Mouse (Mus musculus) CH12.LX (cell line): ENCODE results near the gene Cebpe. TPM values are rescaled to one million over a fixed set of nuclear protein-coding genes. Genes with fewer than 3 reads are reported as not detected.

Experiments used
- DNase-seq: peaks from one replicate; pipeline ENCODE4 v3.0.0-alpha.2; 2013; ENCODE audit errors: extremely low read depth
- H3K27ac ChIP-seq: 2 replicates; pipeline ENCODE4 v1.5.1; 2012; ENCODE audit warnings: low read depth, mild to moderate bottlenecking, control low read depth, moderate library complexity; ENCODE audit not compliant: insufficient read depth
- H3K27me3 ChIP-seq: replicated peaks from 2 replicates; pipeline ENCODE3; 2012; ENCODE audit warnings: inconsistent platforms
- H3K36me3 ChIP-seq, 2 experiments: replicated peaks in 1 of 2; 2 replicates each; pipeline versions ENCODE3 to v1.6.1; 2012; ENCODE audit warnings: inconsistent platforms in 1 of 2, low read length in 1 of 2, mild to moderate bottlenecking in 1 of 2, mixed read lengths in 1 of 2, moderate library complexity in 1 of 2; ENCODE audit not compliant: control insufficient read depth in 1 of 2, insufficient read depth in 1 of 2
- H3K4me1 ChIP-seq, 2 experiments: 2 replicates each; pipeline ENCODE4 v1.6.1; 2012; ENCODE audit warnings: inconsistent platforms in 1 of 2, moderate library complexity in 1 of 2; ENCODE audit not compliant: insufficient read depth in 2 of 2, control insufficient read depth in 1 of 2
- H3K4me2 ChIP-seq: 2 replicates; pipeline ENCODE4 v1.6.1; 2012; ENCODE audit warnings: low read depth, mild to moderate bottlenecking, control low read depth; ENCODE audit not compliant: poor library complexity, insufficient read depth, severe bottlenecking
- H3K4me3 ChIP-seq, 3 experiments: fragments of 150-350 bp in 1 of 3; sonication (generic) in 1 of 3; replicated peaks in 1 of 3; 2 replicates each; pipeline versions ENCODE3 to v1.5.1; 2011 to 2012; ENCODE audit warnings: low read depth in 2 of 3, low read length in 2 of 3, mild to moderate bottlenecking in 2 of 3, moderate library complexity in 2 of 3, control low read depth in 1 of 3, improper control_type of control experiment in 1 of 3, inconsistent platforms in 1 of 3, mixed read lengths in 1 of 3; ENCODE audit not compliant: poor library complexity in 1 of 3
- H3K79me2 ChIP-seq: replicated peaks from 2 replicates; pipeline ENCODE4 v1.6.1; 2012; ENCODE audit warnings: mild to moderate bottlenecking, moderate library complexity; ENCODE audit not compliant: control insufficient read depth, poor library complexity, insufficient read depth, severe bottlenecking; ENCODE audit errors: extremely low read depth
- H3K9ac ChIP-seq: 2 replicates; pipeline ENCODE4 v1.6.1; 2012; ENCODE audit warnings: low read depth, mild to moderate bottlenecking, control low read depth, moderate library complexity; ENCODE audit not compliant: insufficient read depth
- H3K9me3 ChIP-seq: replicated peaks from 2 replicates; pipeline ENCODE3; 2012; ENCODE audit warnings: low read length, inconsistent platforms, mixed read lengths
- BHLHE40 ChIP-seq: IDR thresholded peaks from 2 replicates; pipeline ENCODE4 v1.6.1; 2011; ENCODE audit warnings: mild to moderate bottlenecking, low read depth, low read length, improper control_type of control experiment
- CHD1 ChIP-seq: IDR thresholded peaks from 2 replicates; pipeline ENCODE4 v1.6.1; 2012; ENCODE audit warnings: low read depth, low read length, improper control_type of control experiment, inconsistent platforms
- CTCF ChIP-seq, 2 experiments: IDR thresholded peaks in 1 of 2; conservative IDR thresholded peaks in 1 of 2; 2 replicates each; pipeline ENCODE4 v1.5.1; 2011 to 2012; ENCODE audit warnings: low read depth in 2 of 2, low read length in 2 of 2, improper control_type of control experiment in 1 of 2, inconsistent platforms in 1 of 2, mild to moderate bottlenecking in 1 of 2, moderate library complexity in 1 of 2
- ELF1 ChIP-seq: IDR thresholded peaks from 2 replicates; pipeline ENCODE4 v1.6.1; 2014; ENCODE audit warnings: low read depth, mild to moderate bottlenecking, inconsistent platforms, low read length, improper control_type of control experiment
- EP300 ChIP-seq: IDR thresholded peaks from 2 replicates; pipeline ENCODE4 v1.6.1; 2011; ENCODE audit warnings: low read length, improper control_type of control experiment
- GABPA ChIP-seq: IDR thresholded peaks from 2 replicates; pipeline ENCODE4 v1.6.1; 2012; ENCODE audit warnings: low read depth, low read length, improper control_type of control experiment, inconsistent platforms; ENCODE audit not compliant: insufficient replicate concordance
- HCFC1 ChIP-seq: IDR thresholded peaks from 2 replicates; pipeline ENCODE4 v1.6.1; 2012; ENCODE audit warnings: low read depth, mild to moderate bottlenecking, inconsistent platforms, low read length, improper control_type of control experiment
- IRF4 ChIP-seq: IDR thresholded peaks from 2 replicates; pipeline ENCODE4 v1.6.1; 2014; ENCODE audit warnings: low read depth, mild to moderate bottlenecking, inconsistent platforms, low read length, improper control_type of control experiment
- JUND ChIP-seq: conservative IDR thresholded peaks from 2 replicates; pipeline ENCODE4 v1.6.1; 2011; ENCODE audit warnings: low read depth, low read length, improper control_type of control experiment
- KAT2A ChIP-seq: IDR thresholded peaks from 2 replicates; pipeline ENCODE4 v1.6.1; 2012; ENCODE audit warnings: low read length, improper control_type of control experiment, inconsistent platforms; ENCODE audit not compliant: insufficient replicate concordance
- MAFK ChIP-seq: IDR thresholded peaks from 2 replicates; pipeline ENCODE4 v1.6.1; 2011; ENCODE audit warnings: low read length, improper control_type of control experiment; ENCODE audit not compliant: insufficient replicate concordance
- MEF2A ChIP-seq: IDR thresholded peaks from 2 replicates; pipeline ENCODE4 v1.6.1; 2014; ENCODE audit warnings: low read depth, mild to moderate bottlenecking, inconsistent platforms, low read length, improper control_type of control experiment, borderline replicate concordance
- MXI1 ChIP-seq: IDR thresholded peaks from 2 replicates; pipeline ENCODE4 v1.6.1; 2011; ENCODE audit warnings: mild to moderate bottlenecking, low read depth, low read length, improper control_type of control experiment
- NELFE ChIP-seq: IDR thresholded peaks from 2 replicates; pipeline ENCODE4 v1.6.1; 2011; ENCODE audit warnings: low read depth, low read length, improper control_type of control experiment
- PAX5 ChIP-seq: IDR thresholded peaks from 2 replicates; pipeline ENCODE4 v1.6.1; 2012; ENCODE audit warnings: low read length, inconsistent platforms, mixed read lengths
- RAD21 ChIP-seq: IDR thresholded peaks from 2 replicates; pipeline ENCODE4 v1.6.1; 2011; ENCODE audit warnings: low read depth, mild to moderate bottlenecking, low read length, improper control_type of control experiment, moderate library complexity
- RCOR1 ChIP-seq: conservative IDR thresholded peaks from 2 replicates; pipeline ENCODE4 v1.6.1; 2012; ENCODE audit warnings: low read depth, mild to moderate bottlenecking, inconsistent platforms, low read length, improper control_type of control experiment
- SIN3A ChIP-seq: IDR thresholded peaks from 2 replicates; pipeline ENCODE4 v1.6.1; 2012; ENCODE audit warnings: low read length, improper control_type of control experiment, inconsistent platforms
- SMC3 ChIP-seq: IDR thresholded peaks from 2 replicates; pipeline ENCODE4 v1.6.1; 2011; ENCODE audit warnings: low read depth, low read length, improper control_type of control experiment
- UBTF ChIP-seq: IDR thresholded peaks from 2 replicates; pipeline ENCODE4 v1.6.1; 2012; ENCODE audit warnings: low read depth, mild to moderate bottlenecking, inconsistent platforms, low read length, improper control_type of control experiment, moderate library complexity
- USF1 ChIP-seq: IDR thresholded peaks from 2 replicates; pipeline ENCODE4 v1.6.1; 2014; ENCODE audit warnings: low read depth, mild to moderate bottlenecking, inconsistent platforms, low read length, improper control_type of control experiment
- ZKSCAN1 ChIP-seq: IDR thresholded peaks from 2 replicates; pipeline ENCODE4 v1.6.1; 2012; ENCODE audit warnings: low read depth, inconsistent platforms, low read length, improper control_type of control experiment, borderline replicate concordance
- ZMIZ1 ChIP-seq: IDR thresholded peaks from 2 replicates; pipeline ENCODE4 v1.6.1; 2012; ENCODE audit warnings: low read depth, mild to moderate bottlenecking, inconsistent platforms, low read length, improper control_type of control experiment
- ZNF384 ChIP-seq: IDR thresholded peaks from 2 replicates; pipeline ENCODE4 v1.6.1; 2012; ENCODE audit warnings: low read depth, low read length, improper control_type of control experiment, inconsistent platforms
- dilution Hi-C: fragments of 300-500 bp; cut with MboI; formaldehyde crosslinking; loops from 2 replicates; pipeline ENCODE4 v1.14.3; 2020; ENCODE audit warnings: low sequenced_read_pairs; ENCODE audit not compliant: extremely low pct_unique_long_range_greater_than_20kb, extremely low pct_ligation_motif_present
- in situ Hi-C: fragments of 300-500 bp; cut with MboI; formaldehyde crosslinking; loops from 3 replicates; pipeline ENCODE4 v1.14.3; 2019; ENCODE audit warnings: low sequenced_read_pairs, low pct_ligation_motif_present, low pct_unique_long_range_greater_than_20kb, mixed read lengths
- polyA plus RNA-seq: library from polyadenylated mRNA; unstranded; fragments of >175 nt; gene quantifications from 2 replicates; pipeline ENCODE4 v1.2.1, GENCODE M21; 2012; ENCODE audit warnings: low read depth; ENCODE audit not compliant: insufficient read length
- total RNA-seq, 2 experiments: library from RNA; depleted of rRNA; stranded (reverse); fragments of 300-350 nt in 1 of 2; fragments of >200 nt in 1 of 2; gene quantifications; 2 replicates each; pipeline ENCODE4 v1.2.3; 2012 to 2014

Gene Cebpe
- total and polyA plus RNA-seq, 3 experiments, result 0.34 TPM; not detected in 2

DNA sequence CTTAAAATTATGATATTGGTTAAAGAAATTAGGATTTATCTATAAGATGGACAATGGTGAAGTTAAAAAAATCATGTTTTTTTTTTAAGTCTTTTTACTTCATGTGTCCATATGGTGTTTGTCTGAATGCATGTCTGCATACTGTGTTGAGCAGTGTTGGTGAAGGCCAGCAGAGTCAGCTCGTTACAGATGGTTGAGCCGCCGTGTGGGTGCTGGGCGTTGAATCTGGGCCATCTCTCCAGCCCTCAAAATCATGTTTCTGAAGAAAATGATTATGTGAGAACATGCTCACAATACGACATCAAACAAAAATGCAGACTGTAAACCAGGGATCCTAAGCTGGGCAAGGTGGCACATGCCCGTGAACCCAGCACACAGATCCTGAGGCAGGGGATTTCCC is 18.3 kb upstream of the Cebpe start:
- Histone ChIP-seq H3K27me3 (peaks cover 1% of the 10 kb centered on the region), H3K79me2 (no peaks in the 10 kb centered on the region), H3K4me2 (no peak overlapping the region), H3K9ac (no peak overlapping the region), H3K36me3 (no peaks in the 10 kb centered on the region), H3K4me1 (peaks cover 5 to 12% of the 10 kb centered on the region in 2 experiments; a peak in 3 of 4 replicates), H3K27ac (no peak overlapping the region), H3K9me3 (no peaks in the 10 kb centered on the region), H3K4me3 (no peak overlapping the region)
- TF ChIP-seq ZMIZ1 (no peak), PAX5 (no peak), SMC3 (no peak)
- in situ Hi-C loops, result no loop called here
- dilution Hi-C loops, result no loop called here
- no peak for DNase-seq

DNA sequence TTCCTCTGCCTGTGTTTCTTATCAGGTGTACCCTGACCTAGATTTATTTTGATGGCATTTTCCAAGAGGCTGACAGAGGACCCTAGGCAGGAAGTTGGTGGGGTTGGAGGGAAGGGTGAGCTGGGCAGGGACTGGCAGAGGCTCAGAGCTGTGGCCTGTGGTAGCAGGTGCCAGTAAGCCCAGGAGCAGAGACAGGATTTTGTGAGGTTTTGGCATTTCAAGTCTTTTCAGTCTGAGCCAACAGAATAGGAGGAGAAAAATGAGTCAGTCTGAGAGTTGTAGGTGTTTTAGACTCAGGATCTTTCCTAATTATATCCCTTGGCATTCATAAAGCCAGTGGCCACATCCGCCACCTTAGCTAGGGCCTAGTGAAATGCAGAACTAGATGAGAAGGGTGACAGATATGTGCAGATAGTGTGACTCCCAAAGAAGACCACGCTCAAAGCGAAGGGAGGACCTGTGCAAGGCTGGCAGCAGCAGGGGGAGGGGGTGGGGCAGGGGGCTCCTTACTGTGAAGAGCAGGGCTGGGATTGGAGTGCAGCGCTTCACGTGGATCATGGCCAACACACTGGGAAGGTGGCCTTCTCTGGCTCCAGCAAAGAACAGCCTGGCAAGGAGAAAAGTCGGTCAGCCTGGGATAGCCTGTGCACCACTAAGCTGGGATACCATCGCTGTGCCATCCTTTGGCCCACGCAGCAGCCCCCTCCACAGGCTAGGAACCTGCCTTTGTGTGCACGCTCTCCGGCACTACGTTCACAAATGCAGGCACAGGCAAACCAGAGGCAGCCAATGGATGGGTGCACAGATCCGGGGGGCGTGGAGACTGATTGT is 17.1 kb upstream of the Cebpe start:
- no peaks in the 10 kb centered on the region for H3K79me2 ChIP-seq
- no peaks in the 10 kb centered on the region for H3K9me3 ChIP-seq
- H3K27me3 ChIP-seq, result peaks cover 1% of the 10 kb centered on the region
- H3K4me2 ChIP-seq, result no peak overlapping the region
- H3K4me1 ChIP-seq, result peaks cover 5 to 21% of the 10 kb centered on the region in 2 experiments; a peak in 3 of 4 replicates
- H3K36me3 ChIP-seq, result no peaks in the 10 kb centered on the region
- H3K4me3 ChIP-seq, result no peak overlapping the region
- DNase-seq, result no peak
- no peak for TF ChIP-seq BHLHE40
- TF ChIP-seq ELF1, result no peak
- TF ChIP-seq CTCF (conservative IDR thresholded peaks at IDR 0.05 in 1 of 2, IDR thresholded peaks at IDR 0.05 in 1 of 2; ENCODE audit: low read depth in 2 of 2, low read length in 2 of 2), result no peak
- no peak for TF ChIP-seq RAD21
- no peak for TF ChIP-seq EP300
- TF ChIP-seq NELFE, result no peak
- no peak for TF ChIP-seq ZNF384
- in situ Hi-C loops, result no loop called here
- H3K27ac ChIP-seq, result no peak overlapping the region
- dilution Hi-C loops, result no loop called here
- H3K9ac ChIP-seq, result no peak overlapping the region

DNA sequence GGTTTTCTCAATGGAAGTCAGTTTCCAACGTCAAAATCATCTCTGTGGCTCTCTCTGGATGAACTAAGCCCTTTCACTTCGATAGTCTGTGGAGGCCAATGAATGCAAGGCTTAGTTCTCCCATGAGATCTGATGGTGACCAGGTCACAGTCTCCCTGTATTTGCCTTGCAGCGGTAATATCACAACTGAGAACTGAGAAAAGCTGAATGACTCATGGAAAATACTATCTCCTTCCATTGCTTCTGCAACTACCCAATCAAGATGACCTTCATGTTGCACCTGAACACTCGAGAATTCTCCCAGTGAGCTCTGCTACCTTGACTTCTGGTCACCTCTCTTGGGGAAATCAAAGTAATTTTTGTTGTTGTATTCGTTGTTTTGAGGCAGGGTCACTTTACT is 15.6 kb upstream of the Cebpe start:
- Histone ChIP-seq H3K27me3 (peaks cover 1% of the 10 kb centered on the region), H3K9ac (no peak overlapping the region), H3K36me3 (no peaks in the 10 kb centered on the region), H3K79me2 (no peaks in the 10 kb centered on the region), H3K27ac (no peak overlapping the region), H3K4me1 (peaks cover 5 to 23% of the 10 kb centered on the region in 2 experiments; a peak in 3 of 4 replicates), H3K4me3 (no peak overlapping the region), H3K9me3 (no peaks in the 10 kb centered on the region), H3K4me2 (peak overlapping the region; percentile 11; the same call in 1 of the 2 replicates)
- dilution Hi-C loops (no loop called here), in situ Hi-C loops (no loop called here)
- peak; percentile 85 for DNase-seq
- TF ChIP-seq KAT2A (no peak), HCFC1 (no peak), BHLHE40 (peak; percentile 79), GABPA (no peak), MAFK (peak; percentile 60; the same call in 1 of the 2 replicates), UBTF (no peak), ZKSCAN1 (no peak), JUND (peak; percentile 96), SIN3A (no peak), USF1 (no peak), RAD21 (no peak), CHD1 (no peak), MXI1 (no peak), EP300 (peak; percentile 99), MEF2A (peak; percentile 83), RCOR1 (peak; percentile 96), IRF4 (peak; percentile 98), CTCF (conservative IDR thresholded peaks at IDR 0.05 in 1 of 2, IDR thresholded peaks at IDR 0.05 in 1 of 2; ENCODE audit: low read depth in 2 of 2, low read length in 2 of 2) (no peak), SMC3 (no peak)
